Mouse (Mus musculus) megakaryocyte-erythroid progenitor cell, adult 5-6 weeks (primary cell): ENCODE data around the gene Pus10. TPM values are rescaled to one million over a fixed set of nuclear protein-coding genes. Genes with fewer than 3 reads are reported as not detected.
"Not testable (repeated sequence)": the region's sequence is repeated elsewhere in the genome, so short reads cannot be mapped to it uniquely, and the experiment has no call there.

Experiments
- ATAC-seq: replicated peaks from 2 replicates; pipeline ENCODE4 v1.8.0; 2016; ENCODE audit warnings: mild to moderate bottlenecking, inconsistent platforms; ENCODE audit not compliant: severe bottlenecking, poor library complexity, low FRiP score, low TSS enrichment
- total RNA-seq, 2 experiments: library from RNA; stranded (forward) in 1 of 2; stranded (reverse) in 1 of 2; fragments of 200-1000, 215-1000 nt in 1 of 2; fragments of >200 nt in 1 of 2; fragmentation: Nextera tagmentation in 1 of 2; gene quantifications; 2 replicates each; pipeline ENCODE4 v1.2.3; 2014 to 2017

Pus10 gene
- total RNA-seq, 2 experiments from 2014 or later, result 46.3 to 48.5 TPM

DNA sequence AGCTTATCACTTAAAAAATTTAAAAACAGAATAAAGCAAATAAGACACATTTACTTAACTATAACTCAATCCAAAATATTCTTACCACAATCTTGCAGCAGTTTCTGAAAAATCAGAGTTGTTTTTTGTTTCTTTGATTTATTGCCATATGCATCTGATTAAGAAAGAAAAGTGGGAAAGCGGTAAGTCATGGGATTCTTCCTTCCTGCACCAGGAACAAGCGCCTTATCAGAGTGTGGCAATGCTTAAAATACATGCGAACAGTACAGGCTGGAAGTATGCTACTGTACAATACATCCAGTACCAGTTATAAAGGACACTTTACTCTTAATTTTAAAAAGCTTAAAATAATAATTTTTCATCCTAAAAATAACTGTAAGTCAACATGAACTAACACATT lies 78.9 kb downstream of the Pus10 start:
- ATAC-seq, result no peak

DNA sequence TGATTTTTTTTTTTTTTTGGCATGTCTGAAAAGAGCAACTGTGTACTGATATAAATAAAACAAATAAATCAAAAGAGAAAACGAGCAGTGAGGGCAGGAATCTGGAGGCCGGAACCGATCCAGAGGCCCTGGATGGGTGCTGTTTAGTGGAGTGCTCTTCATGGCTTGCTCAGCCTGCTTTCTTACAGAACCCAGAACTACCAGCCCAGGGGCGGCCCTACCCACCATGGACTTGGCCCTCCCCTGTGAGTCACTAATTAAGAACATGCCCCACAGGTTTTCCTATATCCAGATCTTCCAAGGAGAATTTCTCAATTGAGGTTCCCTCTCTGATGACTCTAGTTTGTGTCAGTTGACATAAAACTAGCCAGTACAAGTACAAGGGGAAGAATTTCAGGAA lies 80.6 kb downstream of the Pus10 start:
- no peak for ATAC-seq

DNA sequence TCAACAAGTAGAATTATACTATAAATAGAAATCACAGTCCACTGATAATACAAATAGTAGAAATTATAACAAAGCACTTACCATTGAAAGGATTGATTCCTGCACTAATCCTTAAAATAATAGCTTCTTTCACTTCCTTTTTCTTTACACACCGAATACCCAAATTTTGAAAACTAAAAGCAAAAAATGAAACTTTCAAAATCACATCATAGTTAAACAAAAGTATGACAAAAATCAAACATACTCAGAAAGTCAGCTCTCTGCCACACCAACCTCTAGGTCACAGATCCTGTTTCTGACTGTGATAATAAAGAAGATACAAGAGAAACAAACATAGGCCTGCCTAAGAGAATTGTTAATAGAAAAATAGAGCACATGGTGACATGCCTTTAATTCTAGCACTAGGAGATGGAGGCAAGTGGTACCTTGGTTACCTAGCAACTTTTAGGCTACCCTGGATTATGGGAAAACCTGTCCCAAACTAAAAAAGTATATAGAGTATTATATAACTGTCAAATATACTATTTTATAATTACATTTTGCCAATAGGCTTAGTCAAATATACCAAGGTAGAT lies 87.7 kb downstream of the Pus10 start:
- no peak for ATAC-seq

DNA sequence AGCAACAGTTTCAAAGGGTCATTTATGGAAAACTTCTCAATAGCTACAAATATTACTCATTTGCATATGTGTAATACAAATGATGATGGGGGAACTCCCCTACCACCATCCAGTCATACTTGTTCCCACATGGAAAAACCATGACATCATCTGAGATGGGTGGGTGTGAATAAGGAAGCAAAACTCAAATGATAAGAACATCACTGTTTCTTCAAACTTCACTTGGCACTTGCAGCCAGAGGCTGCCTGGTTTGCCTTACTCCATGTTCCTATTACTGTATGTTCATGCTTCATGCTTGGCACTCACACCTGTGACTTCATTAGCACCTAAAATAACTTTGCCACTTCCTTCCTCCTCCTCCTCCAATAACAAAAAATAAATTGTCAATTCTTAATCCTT lies 88.9 kb downstream of the Pus10 start:
- no peak for ATAC-seq

DNA sequence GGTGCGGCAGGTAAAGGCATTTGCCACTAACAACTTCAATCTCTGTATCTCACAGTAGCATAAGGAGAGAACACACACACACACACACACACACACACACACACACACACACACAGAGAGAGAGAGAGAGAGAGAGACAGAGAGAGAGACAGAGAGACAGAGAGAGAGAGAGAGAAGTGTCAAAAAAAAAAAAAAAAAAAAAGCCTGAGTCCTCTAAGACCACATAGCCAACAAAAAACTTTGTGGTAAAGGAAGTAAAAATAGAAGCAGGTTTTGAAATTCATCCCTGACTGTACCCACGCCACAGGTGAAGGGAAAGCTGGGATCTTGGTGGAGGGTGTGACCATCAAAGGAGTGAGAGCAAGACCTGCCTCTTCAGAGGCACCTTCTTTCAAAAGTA lies 92.7 kb downstream of the Pus10 start:
- ATAC-seq, result no peak

DNA sequence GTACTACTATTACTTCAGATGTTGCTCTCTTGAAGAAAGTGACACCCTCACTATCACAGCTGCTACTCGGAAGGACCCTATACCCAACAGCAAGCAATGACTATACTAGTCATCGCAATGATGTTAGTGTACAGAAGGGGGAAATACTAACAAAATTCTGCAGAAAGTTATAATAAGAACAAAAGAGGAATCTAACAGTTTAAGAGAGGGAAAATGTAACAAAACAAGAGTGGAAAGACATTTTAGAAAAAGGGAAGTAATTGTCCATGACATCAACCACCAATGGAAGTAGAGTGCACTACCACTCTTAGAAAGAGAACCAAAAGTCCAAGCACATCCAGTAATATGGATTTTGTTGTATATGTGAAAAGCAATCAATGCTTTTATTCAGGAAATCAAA lies 97.2 kb downstream of the Pus10 start:
- ATAC-seq, result no peak

DNA sequence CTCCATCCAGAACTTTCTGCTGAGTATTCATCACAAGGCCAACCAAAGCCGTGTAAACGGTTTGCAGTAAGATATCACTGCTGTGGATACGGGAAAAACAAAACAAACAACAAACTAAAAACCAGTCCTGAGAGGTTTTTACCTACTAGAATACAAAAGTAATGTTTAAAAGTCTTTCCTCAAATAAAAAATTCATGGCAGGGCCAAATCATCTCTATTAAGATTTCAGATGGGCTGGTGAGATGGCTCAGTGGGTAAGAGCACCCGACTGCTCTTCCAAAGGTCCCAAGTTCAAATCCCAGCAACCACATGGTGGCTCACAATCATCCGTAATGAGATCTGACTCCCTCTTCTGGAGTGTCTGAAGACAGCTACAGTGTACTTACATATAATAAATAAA lies 101.9 kb downstream of the Pus10 start:
- not testable (repeated sequence) for ATAC-seq

DNA sequence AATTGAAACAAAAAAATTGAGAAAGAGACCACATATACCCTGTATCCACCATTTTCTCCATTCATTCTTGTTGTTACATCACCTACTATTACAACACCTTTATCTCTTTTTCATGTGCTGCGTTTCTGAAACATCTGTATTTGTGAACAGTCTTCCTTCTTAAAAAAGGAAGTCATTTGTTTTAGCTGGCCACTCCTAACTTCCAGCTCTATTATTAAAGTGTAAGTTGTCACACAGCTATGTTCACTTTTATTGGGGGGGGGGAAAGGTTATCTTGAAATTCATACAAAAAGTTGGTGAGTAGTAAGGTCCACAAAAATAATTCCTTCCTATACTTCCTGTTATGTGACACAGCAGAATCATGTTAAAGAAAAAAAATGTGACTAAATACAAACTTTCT lies 102.5 kb downstream of the Pus10 start:
- ATAC-seq, result no peak

DNA sequence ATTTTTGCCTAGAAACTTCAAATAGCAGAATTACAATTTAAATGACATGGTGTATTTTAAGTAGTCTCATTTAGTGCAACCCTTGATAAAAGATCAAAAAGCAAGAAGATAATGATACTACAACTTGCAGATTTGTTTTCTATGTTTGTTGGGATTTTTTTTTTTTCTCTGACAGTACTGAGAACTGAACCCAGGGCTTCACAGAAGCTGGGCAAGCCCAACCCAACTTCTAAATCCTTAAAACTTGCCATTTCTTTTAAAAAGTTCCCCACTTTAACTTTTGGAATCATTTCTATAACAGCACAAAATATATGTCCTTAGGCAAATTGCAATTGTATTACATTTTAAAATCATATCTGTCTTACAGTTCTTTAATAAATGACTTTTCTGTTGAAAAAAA lies 103.6 kb downstream of the Pus10 start:
- ATAC-seq, result no peak

DNA sequence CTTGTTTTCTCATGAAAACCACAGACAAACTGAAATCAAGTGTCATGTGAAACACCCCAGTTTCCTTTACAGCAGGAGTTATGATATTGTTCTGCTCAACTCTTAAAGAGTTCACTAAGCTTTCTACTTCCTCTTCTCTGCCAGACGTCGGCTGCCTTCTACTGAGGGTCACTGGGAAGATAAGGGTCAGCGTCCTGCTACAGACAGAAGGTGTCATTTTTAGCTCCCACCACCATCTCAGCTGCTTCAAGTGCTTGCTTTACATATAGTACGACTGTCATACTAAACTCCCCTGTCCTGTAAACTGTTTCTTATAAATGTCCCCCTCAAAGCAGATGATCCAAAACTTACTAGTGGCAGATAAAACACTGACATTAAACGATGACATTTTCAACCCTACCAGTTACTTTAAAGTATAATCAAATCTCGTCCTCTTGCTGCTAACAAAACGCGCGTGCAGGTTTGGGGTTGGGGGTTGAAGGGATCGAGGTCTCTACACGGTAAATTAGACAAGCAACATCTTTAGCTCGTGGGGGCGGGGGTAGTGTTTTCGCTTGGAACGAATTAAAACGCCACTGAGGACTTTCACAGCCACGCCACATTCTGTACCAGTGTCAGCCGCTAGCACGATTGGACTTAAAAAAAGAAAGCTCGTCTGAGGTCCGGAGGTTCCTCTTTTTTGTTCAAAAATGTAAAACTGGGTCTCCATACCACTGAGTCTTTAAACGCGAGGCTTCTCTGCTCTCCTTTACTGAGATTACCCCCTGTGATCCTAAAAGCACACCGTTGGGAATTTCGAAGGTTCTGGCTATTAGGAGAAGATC lies 104.4 kb downstream of the Pus10 start:
- 0 out of 2 replicates have a peak, but pooled peaks have one; percentile 12 for ATAC-seq

DNA sequence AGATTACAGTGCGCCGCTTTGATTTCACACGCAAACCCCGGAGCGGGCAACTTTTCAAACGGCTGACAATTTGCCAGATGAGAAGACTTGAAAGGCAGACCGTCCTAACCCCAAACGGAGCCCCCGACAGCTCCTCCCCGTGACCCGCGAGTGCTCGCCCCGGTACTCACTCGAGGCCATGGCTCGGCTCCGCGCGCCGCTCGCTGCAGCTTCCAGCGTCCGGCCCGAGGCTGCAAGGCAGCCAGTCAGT lies 105.0 kb downstream of the Pus10 start:
- ATAC-seq, result no peak; the same call in 1 of the 2 replicates

DNA sequence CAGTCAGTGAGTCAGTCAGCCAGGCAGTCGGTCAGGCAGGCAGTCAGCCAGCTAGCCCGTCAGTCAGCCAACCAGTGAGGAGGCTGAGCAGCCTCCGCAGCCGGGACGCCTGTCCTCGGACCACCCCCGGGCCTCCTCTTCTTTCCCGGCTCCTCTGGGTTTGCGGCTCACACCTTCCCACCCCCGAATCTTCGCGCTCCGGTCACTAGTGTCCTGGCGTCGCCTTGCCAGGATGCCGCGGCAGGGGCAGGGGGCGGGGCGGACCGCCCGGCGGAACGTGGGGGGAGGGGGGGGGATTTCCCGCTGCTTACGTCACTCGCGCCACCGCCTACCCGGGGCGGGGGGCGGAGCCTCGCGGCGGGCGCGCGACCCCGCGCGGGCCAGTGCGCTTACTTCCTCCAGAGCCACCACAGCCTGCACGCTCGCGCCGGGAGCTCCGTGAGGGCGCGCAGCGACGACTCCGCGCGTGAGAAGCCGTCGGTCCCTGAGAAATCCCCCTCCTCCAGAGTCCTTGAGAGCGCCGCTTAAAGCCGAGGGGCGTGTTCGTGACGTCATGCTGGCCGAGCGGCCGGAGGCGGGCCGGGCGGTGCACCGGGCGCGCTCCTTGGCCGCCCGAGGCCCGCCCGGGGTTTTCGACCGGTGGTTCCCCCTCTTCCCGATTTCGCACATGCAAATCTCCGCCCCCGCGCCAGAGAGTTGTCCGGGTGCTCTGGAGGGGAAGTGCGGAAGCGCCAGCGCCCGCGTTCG lies 105.5 kb downstream of the Pus10 start, which contains the start of gene Rel:
Rel (minus strand) TSS at position 211 of the 747 bp plus-strand sequence.
- ATAC-seq, result peak; percentile 69

DNA sequence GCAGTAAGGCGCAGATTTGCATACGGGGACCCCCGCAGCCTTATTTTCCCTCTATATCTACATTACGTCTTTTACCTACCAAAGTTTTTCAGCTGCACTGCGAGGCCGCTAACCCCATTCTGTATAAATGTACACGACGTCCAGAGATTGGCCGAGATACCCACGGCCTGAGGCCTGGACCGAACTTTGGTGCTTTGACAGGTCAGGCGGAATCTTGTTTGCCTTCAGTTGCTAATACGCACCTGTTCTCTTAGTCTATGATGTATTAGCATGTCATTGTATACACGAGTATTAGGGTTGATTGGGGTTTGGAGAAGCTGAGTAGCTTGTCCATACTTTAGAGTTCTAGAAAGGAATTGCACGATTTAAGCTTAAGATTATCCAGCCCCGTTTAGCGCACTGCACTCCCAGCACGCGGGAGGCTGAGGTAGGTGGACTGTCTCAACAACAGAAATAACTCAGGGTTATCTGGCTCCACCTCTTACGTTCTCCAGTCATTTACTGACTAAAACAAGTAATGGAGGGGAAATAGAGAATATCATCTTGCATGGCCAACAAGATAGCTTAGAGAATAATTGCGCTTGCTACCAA lies 106.1 kb downstream of the Pus10 start:
- no peak; the same call in 1 of the 2 replicates for ATAC-seq

DNA sequence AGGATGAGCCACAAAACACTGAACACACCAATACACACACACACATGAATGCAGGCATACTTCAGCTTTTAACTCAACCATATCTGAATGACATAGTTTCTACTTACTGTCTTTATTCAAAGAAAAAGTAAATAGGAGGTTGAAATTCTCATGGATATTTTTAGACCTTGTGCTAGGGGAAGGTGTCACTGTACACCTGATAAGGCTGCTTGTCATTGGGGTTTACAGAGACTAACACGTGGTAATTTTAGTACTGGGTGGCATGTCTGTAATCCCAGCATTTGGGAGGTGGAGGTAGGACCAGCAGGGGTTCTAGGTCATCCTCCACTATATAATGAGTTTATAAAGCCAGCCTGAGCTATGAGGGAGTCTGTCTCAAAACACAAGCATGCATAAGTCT lies 107.0 kb downstream of the Pus10 start:
- no peak for ATAC-seq

DNA sequence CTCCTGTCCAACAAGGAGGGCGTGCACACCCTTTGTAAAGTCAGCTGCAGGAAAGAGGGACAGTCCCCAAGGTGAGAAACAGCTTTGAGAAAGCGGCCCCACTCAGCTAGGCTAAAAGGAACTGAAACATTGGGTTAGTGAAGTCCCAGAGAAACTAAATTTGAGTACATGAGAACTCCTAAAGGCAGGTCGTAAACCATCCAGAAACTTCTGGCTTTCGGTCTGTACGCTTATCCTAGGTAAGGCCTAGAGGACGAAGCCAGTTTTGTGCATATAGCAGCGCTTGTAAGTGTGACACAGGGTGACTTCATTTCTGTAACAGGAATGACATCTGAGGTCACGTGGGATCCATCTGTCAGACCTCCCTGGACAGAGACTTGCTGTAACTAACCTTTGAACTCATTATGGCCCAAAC lies 113.3 kb downstream of the Pus10 start:
- ATAC-seq, result no peak

DNA sequence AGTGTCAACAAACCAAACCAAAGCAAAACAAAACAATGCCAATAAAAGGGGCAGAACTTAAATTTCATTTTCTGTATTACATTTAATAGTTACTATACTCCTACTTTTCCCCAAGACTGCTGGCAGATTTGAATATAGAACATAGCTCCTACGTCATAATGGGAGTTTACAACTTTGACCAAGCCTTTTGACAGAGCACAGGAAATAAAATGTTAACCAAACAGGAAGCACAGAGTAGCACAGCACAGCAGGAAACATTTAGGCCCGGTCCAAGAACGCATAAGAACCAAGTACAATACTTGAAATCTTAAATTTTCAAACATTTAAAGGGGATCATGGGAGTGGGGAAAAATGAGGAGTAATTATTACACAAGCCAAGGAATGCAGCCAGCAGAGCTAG lies 116.6 kb downstream of the Pus10 start:
- no peak for ATAC-seq

Other genes starting within 250 kb of the Pus10 start
- 53.6 and 68.9 TPM in 2 replicates for gene Ahsa2, start 167.6 kb upstream of the Pus10 start, total RNA-seq (2014; fragmentation: Nextera tagmentation)
- gene Ahsa2, start 167.6 kb upstream of the Pus10 start, total RNA-seq (2017), result 64.3 and 86.3 TPM in 2 replicates
- not detected in 2 replicates for gene 1700093K21Rik, start 144.5 kb upstream of the Pus10 start, total RNA-seq (2014; fragmentation: Nextera tagmentation)
- gene 1700093K21Rik, start 144.5 kb upstream of the Pus10 start, total RNA-seq (2017), result not detected in 2 replicates
- gene 0610010F05Rik, start 32.0 kb upstream of the Pus10 start, total RNA-seq (2014; fragmentation: Nextera tagmentation), result 14.9 and 18.4 TPM in 2 replicates
- 46.4 and 53.7 TPM in 2 replicates for gene 0610010F05Rik, start 32.0 kb upstream of the Pus10 start, total RNA-seq (2017)
- gene Pex13, start 285 bp downstream of the Pus10 start, total RNA-seq (2014; fragmentation: Nextera tagmentation), result 10.8 and 10.9 TPM in 2 replicates
- gene Pex13, start 285 bp downstream of the Pus10 start, total RNA-seq (2017), result 21.3 and 32.1 TPM in 2 replicates
- 0.44 and 1.7 TPM in 2 replicates for gene Rel, start 105.3 kb downstream of the Pus10 start, total RNA-seq (2014; fragmentation: Nextera tagmentation)
- gene Rel, start 105.3 kb downstream of the Pus10 start, total RNA-seq (2017), result 1.9 and 3.0 TPM in 2 replicates
- 10.7 and 16.3 TPM in 2 replicates for gene Papolg, start 229.6 kb downstream of the Pus10 start, total RNA-seq (2014; fragmentation: Nextera tagmentation)
- gene Papolg, start 229.6 kb downstream of the Pus10 start, total RNA-seq (2017), result 13.5 and 20.5 TPM in 2 replicates